ENCODE assay signal across 22 mouse cellular contexts in genomic region chr9:29928796-29929195, GRCm38 (mm10). TPM values are rescaled to one million over a fixed set of nuclear protein-coding genes. Genes with fewer than 3 reads are reported as not detected.
"Had no signal": no experiment of that assay in that cellular context is flagged by ENCODE, and none has a peak within 500 bp of the region (broad histone marks: within the 10 kb centered on the region; RNA-seq: fewer than 3 reads in every experiment).

No protein-coding gene starts in this region.

- H3K4me1 ChIP-seq: heart, embryonic 10.5 days; heart, embryonic 12.5 days; hindbrain, embryonic 10.5 days; hindbrain, embryonic 12.5 days; intestine, embryonic 15.5 days; limb, embryonic 12.5 days; liver, embryonic 13.5 days; liver, embryonic 15.5 days had no signal

- H3K27me3 ChIP-seq: heart, embryonic 12.5 days; hindbrain, embryonic 12.5 days; intestine, embryonic 15.5 days; limb, embryonic 12.5 days; liver, embryonic 13.5 days; liver, embryonic 15.5 days had no signal

- H3K27ac ChIP-seq: gastrocnemius, adult 2 months; heart, embryonic 10.5 days; hindbrain, embryonic 10.5 days; hindbrain, embryonic 12.5 days; hindbrain, embryonic 14.5 days; intestine, embryonic 15.5 days; layer of hippocampus, adult 2 months; left cerebral cortex, adult 2 months; limb, embryonic 10.5 days; limb, embryonic 12.5 days; liver, embryonic 13.5 days; liver, embryonic 15.5 days had no signal

- DNase-seq: gastrocnemius, adult 2 months; gastrocnemius, postnatal 10 days; gastrocnemius, postnatal 25 days; heart, adult 18-20 months; heart, postnatal 10 days; heart, postnatal 4 days; kidney, postnatal 14 days; liver; liver, embryonic 13.5 days; liver, postnatal 0 days had no signal

- H3K4me3 ChIP-seq: gastrocnemius, adult 2 months; heart, embryonic 10.5 days; heart, embryonic 12.5 days; hindbrain, embryonic 10.5 days; hindbrain, embryonic 12.5 days; intestine, embryonic 15.5 days; layer of hippocampus, adult 2 months; left cerebral cortex, adult 2 months; limb, embryonic 10.5 days; limb, embryonic 12.5 days; liver, embryonic 13.5 days; liver, embryonic 15.5 days had no signal

- H3K36me3 ChIP-seq: heart, embryonic 10.5 days; heart, embryonic 12.5 days; hindbrain, embryonic 10.5 days; hindbrain, embryonic 12.5 days; intestine, embryonic 15.5 days; limb, embryonic 10.5 days; limb, embryonic 12.5 days; liver, embryonic 13.5 days; liver, embryonic 15.5 days had no signal

RNA-seq across cellular contexts. Expression of gene Ntm, which starts 34.1 kb away (rescaled TPM):
- polyA plus RNA-seq: inflammation-experienced regulatory T-cells, adult 6 months had no signal
